Mouse (Mus musculus) kidney, postnatal 36 days (tissue): ENCODE data around the gene Tnnt3.
A peak's percentile ranks its signal among the peaks of the same experiment; 100 is the strongest.

ENCODE experiments used
- DNase-seq, 2 experiments: peaks; one replicate each; pipeline ENCODE4 v3.0.0; 2021 to 2022; ENCODE audit warnings: mixed read lengths in 2 of 2

The Tnnt3 gene

DNA sequence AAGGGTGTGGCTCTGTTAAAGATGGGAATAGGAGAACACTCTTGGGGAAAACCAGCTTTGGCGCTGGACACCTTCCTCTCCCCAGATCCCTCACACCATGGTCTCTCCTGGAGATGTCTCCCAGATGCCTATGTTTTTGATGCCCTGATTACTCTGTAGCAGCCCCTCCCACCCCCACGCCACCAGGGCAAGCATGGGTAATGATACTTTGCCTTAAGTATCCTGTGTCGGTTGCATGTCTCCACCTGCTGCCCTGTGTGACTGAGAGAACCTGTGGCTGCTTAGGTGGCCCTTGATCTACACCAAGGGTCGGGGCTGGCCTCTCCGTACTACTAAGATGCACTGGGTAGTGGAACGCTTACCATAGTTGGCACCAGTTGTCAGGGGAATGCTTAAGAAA lies 20.6 kb upstream of the Tnnt3 start:
- DNase-seq, result no peak

DNA sequence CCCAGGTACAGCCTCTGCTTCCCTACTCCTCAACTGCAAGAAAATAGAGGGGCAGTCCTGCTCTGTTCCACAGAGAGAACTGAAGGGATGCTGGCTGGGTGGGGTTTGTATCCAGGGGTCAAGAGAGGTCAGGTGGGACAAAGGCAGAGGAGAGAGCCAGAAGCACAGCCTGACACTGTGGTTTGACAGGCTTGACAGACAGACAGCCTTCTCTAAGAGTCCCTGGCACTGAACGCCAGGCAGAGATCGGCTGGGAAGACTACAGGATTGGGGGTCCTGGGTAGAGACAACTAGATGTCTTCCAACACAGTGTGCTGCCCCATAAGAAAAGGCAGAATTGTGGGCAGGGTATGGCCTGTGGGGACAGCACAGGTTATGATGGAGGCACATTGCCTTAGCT lies 20.1 kb upstream of the Tnnt3 start:
- no peak for DNase-seq

DNA sequence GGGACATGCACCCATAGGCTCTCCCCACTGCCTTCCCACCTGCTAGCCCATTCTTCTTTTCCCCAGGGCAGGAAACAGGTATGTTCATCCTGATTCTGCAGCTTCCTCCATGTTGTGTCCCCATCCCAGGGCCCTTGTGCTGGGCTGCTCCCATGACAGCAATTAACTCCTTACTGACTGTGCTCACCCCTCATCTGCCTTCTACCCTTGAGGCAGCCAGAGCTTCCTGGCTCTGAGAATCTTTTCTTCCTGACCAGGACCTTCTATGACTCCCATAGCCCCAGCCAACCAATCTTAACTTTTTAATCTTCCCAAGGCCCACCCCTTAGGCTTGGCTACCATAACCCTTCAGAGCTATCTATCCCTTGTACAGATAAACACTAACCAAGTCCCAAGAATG lies 19.3 kb upstream of the Tnnt3 start:
- DNase-seq, result no peak

DNA sequence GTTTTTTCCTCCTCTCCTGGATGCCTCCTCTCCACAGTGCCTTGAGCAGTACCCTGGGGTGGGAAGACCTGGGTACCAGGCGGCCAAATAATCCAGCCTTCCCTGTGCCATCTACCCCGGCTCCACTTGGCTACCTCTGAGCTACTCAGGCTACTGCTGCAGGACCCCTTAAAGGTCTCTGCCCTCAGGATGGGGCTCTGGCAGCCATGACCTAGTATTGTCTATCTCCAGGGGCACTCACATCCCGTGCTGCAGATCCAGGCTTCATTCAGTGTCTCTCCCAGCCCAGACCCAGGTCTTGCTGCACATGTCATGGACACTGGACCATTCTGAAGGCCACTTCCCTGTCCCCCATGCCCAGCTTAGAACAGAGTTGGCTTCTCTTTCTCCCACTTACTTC lies 18.8 kb upstream of the Tnnt3 start:
- no peak for DNase-seq

DNA sequence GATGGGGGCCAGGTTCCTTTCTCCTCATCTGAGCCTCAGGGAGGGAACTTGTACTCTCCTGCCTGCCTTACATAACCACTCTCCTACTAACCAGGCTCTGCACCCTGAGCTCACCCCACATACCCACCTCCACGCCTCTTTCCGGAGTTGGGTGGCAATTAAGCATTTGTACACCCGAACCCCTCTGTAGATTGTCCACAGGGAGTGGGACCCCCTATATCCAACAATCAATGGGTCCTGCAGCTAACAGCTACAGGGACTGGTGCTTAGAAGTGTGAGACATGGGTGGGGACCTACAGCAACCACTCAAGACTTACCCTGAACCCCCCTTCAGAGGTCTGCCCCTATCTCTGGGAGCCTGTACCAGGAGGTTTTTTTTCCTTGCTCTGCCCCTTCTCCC lies 18.0 kb upstream of the Tnnt3 start:
- DNase-seq, result no peak

DNA sequence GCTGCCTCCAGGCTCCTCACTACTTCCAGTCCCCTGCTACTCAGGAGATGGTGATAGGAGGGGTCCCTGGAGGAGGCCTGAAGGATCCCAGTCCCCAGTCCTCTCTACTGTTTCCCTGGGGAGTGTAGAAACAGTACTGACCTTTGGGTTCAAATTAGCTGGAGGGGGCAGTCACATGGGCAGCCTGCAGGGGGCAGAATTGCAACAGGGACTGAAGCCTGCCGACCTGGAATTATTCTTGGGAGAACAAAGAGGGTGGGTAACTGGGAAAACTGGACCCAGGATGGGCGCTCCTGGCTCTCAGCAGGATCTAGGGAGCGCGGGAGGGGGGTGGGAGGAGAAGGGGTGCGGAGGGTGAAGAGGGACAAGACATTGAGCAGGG lies 17.5 kb upstream of the Tnnt3 start:
- peak; percentile 31 to 69 for DNase-seq

DNA sequence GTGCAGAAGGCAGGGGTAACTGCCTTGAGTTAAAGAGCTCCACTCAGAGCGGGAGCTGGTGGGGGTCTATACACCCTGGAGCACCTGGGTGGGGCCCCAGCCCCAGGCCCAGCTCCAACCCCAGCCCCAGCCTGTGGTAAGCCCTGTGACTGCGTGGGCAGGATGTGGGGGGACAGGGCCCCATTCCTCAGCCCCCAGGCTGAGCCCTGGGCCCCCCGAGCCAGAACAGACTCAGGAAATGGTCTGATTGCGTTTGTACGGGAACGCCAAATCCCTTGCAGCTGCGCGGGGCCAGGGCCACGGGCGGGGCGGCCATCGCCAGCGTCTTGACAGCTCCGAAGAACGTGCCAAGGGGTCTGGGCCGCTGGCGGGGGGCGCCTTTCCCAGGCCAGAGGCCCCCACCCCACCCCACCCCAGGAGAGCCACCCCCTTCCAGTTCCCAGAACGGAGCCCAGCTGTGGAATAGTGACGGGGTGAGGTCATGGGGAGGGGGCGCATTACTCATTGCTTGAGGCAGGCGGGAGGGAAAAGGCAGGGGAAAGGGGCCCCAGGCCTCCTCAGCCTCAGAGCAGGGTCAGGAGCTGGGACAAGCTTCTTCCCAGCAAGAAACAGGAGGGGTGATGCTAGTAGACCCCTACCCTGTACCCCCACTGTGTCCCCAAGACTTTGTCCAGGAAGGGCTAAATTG lies 16.9 kb upstream of the Tnnt3 start:
- no peak for DNase-seq

DNA sequence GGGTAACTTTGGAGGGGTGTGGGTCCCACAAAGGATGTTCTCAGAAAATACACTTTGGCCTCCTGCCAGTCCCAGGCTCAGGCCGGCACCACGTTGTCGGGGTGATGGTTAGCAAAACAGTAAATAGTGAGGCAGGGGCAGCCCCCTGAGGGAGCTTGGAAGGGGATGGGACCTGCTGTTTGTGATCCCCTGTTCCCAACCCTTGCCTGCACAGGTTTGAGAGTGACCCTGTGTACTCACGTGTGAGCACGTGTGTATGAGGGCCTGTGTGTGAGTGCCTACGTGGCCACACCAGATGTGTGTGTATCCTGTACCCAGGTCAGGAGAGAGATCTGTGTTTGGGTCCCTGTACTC lies 16.4 kb upstream of the Tnnt3 start:
- no peak for DNase-seq

DNA sequence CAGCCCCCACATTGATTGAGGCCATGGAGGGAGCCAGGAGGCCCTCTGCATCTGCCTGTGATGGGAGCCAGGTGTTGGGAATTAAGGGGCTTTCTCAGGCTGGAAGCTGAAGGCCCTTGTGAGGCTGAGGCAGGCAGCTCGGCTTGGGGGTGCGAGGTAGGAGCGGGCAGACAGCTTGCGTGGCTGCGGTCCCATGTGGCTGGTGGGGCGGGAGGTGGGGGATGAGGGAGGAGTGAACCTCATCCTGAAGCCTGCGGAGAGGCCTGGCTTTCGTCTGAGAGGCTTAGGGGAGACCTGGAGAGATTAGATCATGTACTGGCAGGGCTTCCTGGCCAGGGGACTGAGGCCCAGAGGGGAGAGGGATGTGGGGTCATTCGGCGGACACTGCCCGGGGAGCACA lies 15.5 kb upstream of the Tnnt3 start:
- no peak for DNase-seq

DNA sequence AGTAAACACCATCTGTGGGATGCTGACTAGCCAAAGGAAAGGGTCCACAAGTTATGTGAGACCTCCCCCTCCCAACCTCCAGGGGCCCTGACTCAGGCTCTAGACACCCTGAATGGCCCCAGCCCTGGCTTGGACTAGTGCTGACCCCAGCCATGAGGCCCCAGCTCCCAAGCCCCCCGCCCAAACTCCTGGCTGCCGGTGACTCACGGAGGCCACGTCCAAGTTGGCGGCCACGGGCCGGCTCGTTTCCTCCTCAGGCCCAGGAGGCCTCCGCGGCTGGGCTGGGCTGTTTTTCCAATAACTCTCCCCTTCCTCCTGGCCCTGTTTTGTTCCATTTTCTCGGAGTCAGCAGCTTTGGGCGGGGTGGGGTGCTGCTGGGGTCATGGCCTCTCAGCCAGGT lies 13.9 kb upstream of the Tnnt3 start:
- DNase-seq, result no peak

DNA sequence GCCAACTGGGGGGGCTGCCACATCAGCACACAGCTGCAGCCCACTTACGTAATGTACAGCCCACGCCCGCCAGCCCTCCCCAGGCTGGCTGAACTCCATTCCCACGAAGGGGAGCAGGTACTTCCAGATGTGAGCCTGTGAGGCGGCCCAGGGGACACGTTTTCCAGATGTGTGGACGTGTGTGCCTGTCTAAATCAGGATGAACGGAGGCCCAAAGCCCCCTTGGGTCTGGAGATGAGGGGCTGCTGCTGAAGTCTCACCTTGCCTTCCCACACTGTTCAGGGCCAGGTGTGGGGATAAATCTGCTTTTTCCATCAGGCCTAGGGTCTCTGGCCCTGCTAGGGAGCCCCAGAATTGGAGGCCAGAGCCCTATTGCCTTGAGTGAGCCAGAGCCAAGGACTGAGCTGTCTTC lies 11.9 kb upstream of the Tnnt3 start:
- no peak for DNase-seq

DNA sequence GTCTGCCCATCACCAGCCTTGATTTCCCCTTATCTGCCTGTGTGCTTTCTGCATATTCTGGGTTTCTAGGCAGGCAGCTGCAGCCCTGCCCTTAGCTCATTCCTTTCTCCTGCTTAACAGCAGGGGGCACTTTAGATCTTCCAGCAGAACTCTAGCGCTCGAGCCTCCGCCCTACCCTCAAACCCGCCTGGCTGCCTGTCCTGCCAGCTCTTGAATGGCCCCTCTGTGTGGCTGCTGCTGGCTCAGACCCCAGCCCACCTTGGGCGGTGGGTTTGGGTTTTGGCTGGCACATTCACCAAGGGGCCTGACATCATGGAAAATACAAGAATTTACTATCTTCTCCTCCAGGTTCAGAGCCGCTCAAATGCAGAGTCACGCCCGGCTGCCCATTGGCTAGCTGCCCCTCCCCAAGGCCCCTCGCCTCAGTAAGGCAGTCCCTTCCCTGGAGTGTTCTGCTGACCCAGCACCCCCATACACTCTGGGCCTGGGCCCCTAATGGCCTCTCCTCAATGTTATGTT lies 11.2 kb upstream of the Tnnt3 start:
- DNase-seq, result peak; percentile 17 to 34

DNA sequence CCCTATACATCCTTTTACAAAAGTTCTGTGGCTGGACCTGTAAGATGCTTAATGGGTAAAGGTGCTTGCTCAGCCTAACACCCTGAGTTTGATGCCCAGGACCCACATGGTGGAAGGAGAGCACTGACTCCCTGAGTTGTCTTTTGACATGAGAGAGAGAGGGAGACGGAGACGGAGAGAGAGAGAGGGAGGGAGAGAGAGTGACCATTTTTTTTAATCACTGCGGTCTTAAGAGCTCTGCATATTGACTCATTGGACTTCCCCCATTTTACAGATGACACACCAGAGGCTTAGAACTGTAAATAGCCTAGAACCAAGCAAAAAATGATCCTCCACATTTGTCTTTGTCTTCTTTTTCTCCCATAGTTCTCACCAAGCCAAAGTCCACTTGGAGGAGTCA lies 10.6 kb upstream of the Tnnt3 start:
- no peak for DNase-seq

DNA sequence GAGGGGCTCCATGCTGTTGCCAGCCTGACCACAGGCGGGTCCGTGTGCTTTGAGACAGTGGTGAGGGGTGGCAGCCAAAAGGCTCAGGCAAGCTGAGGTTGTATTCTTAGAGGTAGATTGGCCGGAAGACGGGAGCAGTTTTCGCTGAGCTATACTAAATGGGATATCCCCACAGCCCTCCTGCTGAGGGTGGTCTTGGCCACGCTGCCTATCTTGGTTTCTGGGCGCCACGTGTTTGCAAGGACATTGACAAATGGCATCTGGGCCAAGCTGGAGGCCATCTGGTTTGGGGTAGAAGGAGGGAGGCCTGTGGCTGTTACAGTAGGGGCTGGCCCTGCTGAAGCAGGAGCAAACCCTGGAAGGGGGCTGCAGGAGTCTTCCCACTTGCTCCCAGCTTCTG lies 5.1 kb upstream of the Tnnt3 start:
- no peak for DNase-seq

DNA sequence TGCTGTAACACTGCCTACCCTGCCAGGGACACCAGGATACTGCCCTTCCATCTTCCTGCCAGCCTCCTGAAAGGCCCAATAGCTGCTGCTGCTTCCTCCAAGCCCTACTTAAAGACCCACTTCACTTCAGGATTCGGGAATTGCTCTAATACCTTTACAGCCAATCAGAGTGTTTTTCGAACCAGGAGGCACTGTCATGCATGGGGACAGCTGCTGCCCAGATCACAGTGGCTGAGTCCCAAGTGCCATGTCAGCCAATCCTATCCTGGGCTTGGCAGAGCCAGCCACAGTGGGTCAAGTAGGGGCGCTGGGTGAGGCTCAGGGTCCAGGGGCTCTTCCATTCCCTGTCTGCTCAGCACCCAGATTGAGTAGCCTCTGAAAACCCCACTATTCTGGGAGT lies 2.5 kb upstream of the Tnnt3 start:
- DNase-seq, result no peak

DNA sequence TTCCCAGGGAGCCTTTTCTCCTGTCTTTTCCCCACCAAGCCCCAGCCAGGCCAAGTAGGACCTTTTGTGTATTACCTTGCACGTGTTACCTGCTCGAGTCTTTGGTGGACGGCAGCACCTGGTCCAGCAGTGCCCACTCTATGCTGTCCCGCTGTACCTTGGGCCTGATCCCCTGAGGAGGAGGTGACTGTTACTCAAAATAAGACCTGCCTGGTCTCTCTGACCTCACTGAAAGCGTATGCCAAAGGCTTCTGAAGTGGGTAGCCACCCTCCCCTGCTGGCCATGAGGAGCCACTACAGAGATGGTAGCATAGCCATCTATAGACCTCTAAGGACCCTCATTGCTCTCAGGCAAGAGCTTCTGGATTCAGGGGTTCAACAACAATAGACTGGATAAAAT lies 1.8 kb upstream of the Tnnt3 start:
- DNase-seq, result no peak

DNA sequence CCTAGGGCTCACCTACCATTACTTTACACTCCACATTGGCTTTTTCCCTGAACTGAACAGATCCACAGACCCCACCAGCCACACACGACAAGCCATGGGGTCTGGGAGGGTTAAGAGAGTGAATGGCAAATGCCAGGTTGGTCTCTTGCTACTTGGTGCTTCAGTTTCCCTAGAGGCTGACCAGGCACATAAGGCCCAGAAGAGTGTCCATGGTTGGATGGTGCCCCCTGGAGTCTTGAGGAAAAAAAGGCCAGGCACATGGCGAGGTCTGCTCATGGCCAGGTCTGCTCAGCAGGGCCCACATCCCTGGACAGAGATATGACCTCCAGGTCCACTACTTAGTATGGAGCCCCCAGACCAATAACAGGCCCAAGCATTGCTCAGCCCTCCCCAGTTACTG lies 861 bp upstream of the Tnnt3 start:
- peak in 1 of 2 experiments; percentile 43 for DNase-seq

DNA sequence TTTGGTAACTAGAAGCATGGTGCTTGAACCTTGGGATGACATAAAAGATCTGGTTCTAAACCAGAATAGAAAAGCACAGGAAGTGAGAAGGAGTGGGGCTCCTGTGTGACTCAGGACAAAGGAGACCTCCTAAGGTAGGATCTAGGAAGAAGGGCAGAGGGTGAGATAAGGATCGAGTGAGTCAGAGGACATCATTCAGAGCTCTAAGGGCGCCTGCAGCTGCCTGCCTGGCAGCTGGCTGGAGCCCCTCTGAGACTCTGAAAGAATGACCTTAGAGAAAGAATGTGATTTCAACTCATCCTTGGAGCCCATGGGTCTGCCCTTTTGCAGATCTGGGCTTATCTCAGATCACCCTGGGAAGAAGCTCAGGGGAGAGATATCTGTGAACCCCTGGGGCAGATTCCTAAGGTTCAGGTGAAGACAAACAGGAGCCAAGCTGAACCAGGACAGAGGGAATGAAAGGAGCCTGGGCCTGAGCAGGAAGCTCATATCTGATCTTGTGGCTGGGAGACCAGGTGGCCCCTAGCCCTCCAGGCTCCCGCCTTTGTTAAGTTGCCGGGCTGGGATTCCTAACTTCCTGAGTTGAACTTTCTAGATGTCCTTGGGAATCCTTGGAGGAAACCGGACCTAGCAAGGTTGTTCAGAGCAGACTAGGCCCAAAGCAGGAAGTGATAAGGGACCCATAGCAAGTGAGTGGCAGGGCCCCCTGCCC lies 530 bp downstream of the Tnnt3 start:
- DNase-seq, result no peak

DNA sequence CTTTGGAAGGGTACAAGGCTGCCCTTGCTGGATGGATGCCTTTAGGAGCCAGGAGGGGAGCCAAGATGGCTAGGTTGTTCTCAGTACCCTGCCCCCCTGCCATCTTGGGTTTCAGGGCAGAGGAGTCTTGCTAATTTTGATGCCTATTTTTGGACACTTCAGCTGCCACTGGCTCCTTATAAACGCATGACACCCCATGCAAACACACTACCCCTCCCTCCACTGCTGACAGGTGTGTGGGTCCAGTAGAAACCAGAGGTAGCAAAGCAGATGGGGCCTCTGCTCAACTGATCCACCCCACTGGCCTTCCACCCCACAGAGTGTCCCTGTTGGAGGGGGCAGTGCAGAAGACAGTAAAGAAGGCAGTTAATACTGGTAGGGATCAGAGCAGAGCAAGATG lies 1.4 kb downstream of the Tnnt3 start:
- no peak for DNase-seq

DNA sequence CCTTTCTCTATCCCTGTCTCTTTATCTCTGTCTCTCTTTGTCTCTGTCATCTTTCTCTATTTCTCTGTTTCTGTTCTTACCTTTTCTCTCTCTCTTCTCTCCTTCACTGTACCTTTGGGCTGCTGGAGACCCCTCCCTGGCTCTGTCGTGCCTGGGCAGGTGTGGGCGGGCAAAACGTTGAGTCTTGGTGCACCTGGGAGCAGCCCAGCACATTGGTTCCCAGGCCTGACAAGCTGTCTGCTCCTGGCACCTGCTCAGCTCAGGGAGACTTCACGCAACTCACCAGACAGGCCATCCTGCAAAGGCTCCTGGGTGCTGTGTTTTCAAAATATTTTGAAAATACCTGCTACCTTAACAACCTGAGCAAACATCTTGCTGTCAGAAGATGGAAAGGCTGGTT lies 4.6 kb downstream of the Tnnt3 start:
- DNase-seq, result no peak

DNA sequence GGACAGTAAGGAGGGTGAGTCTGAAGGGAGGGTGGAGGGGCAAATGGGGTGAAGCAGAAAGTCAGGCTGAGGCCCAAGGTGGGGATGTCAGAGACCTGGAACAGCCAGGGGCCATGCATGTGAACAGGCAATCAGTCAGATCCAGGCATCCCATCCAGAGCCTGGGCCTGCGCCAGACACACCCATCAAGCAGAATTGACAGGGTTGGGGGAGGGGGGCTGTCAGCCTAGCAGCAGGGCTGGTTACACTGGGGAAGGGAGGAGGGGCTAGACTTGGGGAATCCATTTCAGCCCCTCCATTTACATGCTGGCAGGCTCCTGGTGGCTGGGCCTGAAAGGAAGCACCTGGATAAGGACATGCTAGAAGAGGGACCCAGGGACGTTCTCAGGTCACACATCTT lies 7.3 kb downstream of the Tnnt3 start:
- no peak for DNase-seq

DNA sequence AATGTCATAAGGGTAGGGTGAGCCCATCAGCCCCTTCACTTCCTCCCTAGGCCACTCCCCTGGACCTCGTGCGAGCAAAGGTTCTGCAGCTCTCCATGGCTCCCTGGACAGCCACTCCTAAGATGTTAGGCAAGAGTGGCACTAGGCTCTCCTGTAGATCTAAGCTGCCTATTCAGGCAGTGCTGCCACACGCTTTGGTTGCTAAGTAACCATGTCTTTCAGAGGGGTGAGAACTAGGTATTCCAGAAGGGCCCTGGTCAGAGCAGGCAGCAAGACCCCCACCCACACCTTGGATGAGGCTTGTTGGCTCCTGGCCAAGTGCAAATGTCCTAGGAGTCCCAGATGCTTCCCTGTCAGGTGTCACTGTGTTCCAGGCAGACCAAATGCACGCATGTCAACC lies 7.9 kb downstream of the Tnnt3 start:
- DNase-seq, result no peak

DNA sequence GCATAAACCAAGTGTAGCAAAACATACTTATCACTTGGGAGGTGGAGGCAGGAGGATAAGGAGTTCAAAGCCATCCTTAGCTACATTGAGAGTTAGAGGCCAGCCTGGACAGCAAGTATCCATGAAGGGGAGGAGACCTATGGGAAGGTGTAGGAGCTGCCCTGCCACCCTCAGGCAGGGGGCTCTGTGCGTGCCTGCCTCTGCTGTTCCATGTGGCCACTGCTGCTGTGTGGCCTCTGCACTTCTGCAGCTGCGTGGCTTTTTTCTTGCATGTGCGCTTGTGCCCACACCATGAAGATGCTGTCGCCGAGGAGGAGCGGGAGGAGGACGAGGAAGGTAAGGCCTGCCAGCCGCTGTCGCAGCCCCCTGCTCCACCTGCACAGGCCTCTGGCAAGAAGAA lies 8.8 kb downstream of the Tnnt3 start:
- DNase-seq, result no peak

DNA sequence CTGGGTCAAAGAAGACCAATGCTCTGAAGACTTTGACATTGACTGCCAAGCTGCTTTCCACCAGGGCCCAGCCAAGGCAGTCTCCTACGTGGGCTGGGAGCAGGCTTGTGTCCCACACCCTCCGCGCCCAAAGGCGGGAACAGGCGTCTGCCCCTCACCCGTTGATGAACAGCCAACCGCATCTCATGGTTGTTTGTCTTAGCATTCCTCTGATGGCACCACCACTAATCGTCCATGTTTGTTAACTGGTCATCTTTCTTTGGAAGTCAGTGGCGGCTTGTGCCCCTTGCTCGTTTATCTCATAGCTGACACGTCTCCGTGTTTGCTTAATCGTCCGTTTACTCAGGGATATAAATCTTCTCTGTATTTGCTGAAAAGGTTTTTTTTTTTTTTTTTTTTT lies 10.9 kb downstream of the Tnnt3 start:
- DNase-seq, result no peak
